Mouse (Mus musculus) testis, adult 2 months (tissue): ENCODE measurements around the gene Cpt1c. TPM values are rescaled to one million over a fixed set of nuclear protein-coding genes. Genes with fewer than 3 reads are reported as not detected.
"Not testable (repeated sequence)": the region's sequence is repeated elsewhere in the genome, so short reads cannot be mapped to it uniquely, and the experiment has no call there.

Source experiments
- H3K27ac ChIP-seq: fragments of 200-500 bp; 2 replicates; pipeline ENCODE4 v1.5.1; 2012; ENCODE audit warnings: low read depth, low read length; ENCODE audit not compliant: control insufficient read depth, insufficient read depth
- H3K27me3 ChIP-seq: fragments of 200-500 bp; 2 replicates; pipeline ENCODE4 v1.6.1; 2012; ENCODE audit warnings: mild to moderate bottlenecking, low read length, moderate library complexity; ENCODE audit not compliant: control insufficient read depth, insufficient read depth
- H3K36me3 ChIP-seq: fragments of 200-500 bp; 2 replicates; pipeline ENCODE4 v1.6.1; 2012; ENCODE audit warnings: mild to moderate bottlenecking, low read length; ENCODE audit not compliant: control insufficient read depth, insufficient read depth
- H3K4me1 ChIP-seq: fragments of 200-500 bp; 2 replicates; pipeline ENCODE4 v1.6.1; 2012; ENCODE audit warnings: low read length; ENCODE audit not compliant: control insufficient read depth, insufficient read depth
- H3K4me3 ChIP-seq: fragments of 200-500 bp; 2 replicates; pipeline ENCODE4 v1.5.1; 2012; ENCODE audit warnings: low read depth, mild to moderate bottlenecking, low read length, moderate library complexity, mixed read lengths; ENCODE audit not compliant: control insufficient read depth
- CTCF ChIP-seq: fragments of 200-500 bp; IDR thresholded peaks from 2 replicates; pipeline ENCODE4 v1.5.1; 2012; ENCODE audit warnings: low read depth, mild to moderate bottlenecking, inconsistent platforms, low read length, moderate library complexity; ENCODE audit not compliant: control insufficient read depth, insufficient read depth, insufficient replicate concordance
- POLR2A ChIP-seq: fragments of 200-500 bp; IDR thresholded peaks from 2 replicates; pipeline ENCODE4 v1.6.1; 2012; ENCODE audit warnings: low read depth, mild to moderate bottlenecking, inconsistent platforms, low read length, moderate library complexity; ENCODE audit not compliant: control insufficient read depth
- polyA plus RNA-seq: library from polyadenylated mRNA; depleted of rRNA; stranded (reverse); fragments of >200 nt; gene quantifications from 2 replicates; pipeline ENCODE4 v1.2.3, GENCODE M21; 2012; rRNA removed

Cpt1c gene
- polyA plus RNA-seq = 137 and 148 TPM in 2 replicates

DNA sequence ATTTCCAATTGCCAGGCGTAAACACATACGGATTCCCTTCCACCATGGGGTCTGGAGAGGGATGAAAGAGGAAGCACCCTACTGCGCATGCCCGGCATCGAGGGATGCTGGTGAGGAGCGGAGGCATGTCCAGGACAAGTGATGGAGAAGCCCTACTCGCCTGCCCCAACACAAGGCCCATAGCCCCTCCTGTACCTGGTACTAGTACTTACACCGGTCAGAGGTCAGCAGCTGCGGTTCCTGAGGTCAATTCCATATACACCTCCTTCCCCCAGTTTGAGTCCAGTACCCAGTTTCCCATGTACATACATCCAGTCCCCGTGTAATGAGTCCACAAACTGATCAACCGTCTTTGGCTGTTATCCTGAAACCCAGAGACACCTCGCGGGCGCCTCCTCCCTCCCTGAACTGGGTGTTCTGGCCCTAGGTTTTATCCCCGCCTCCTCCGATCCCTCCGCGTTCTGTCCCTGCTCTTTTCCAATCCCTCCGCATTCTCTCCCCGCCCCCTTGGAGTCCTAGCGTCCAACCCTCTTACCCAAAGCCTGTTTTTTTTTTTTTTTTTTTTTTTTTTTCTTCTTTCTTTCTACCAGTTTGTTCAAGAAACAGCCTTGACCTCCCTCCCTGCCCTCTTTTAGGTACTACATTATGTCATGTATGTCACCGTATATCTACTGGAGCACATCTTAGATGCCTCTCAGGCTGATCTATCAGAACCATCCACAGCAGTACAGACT is at the start of gene Cpt1c:
Gene Cpt1c (minus strand): TSS at position 469 of the 734 bp plus-strand sequence.
- Histone ChIP-seq H3K27me3 (no peaks in the 10 kb centered on the region), H3K36me3 (no peaks in the 10 kb centered on the region; the same call in 1 of the 2 replicates), H3K27ac (peak within 1 kb of the TSS; percentile 93), H3K4me3 (peak within 1 kb of the TSS; percentile 84), H3K4me1 (peaks cover 34% of the 10 kb centered on the region)
- no peak for TF ChIP-seq CTCF
- TF ChIP-seq POLR2A = peak; percentile 53; the same call in 1 of the 2 replicates

DNA sequence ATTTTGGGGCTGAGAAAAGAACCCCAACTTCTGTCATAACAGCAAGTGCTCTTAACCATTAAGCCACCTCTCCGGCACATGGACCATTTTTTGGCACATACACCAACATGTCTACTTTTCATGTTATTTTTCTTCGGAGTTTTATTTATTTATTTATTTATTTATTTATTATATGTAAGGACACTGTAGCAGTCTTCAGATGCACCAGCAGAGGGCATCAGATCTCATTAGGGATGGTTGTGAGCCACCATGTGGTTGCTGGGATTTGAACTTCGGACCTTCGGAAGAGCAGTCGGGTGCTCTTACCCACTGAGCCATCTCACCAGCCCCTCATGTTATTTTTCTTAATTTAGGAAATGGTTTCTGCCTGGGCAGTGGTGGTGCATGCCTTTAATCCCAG is 49.1 kb upstream of the Cpt1c start:
- not testable (repeated sequence) for H3K36me3 ChIP-seq, H3K4me3 ChIP-seq, H3K4me1 ChIP-seq, H3K27ac ChIP-seq, H3K27me3 ChIP-seq

DNA sequence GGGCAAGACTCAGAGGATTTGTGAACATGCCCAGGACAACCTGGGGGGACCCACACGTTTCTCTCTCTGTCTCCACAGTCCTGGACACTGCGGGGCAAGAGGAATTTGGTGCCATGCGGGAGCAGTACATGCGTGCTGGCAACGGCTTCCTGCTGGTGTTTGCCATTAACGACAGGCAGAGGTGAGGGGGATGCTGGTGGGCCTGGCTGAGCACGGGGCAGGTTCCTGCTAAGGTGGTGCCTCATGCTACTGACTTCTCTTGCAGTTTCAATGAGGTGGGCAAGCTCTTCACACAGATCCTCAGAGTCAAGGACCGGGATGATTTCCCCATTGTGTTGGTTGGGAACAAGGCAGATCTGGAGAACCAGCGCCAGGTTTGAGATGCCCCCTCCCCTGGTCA is 45.6 kb upstream of the Cpt1c start:
- Histone ChIP-seq H3K27ac (no peak overlapping the region), H3K4me3 (no peak overlapping the region), H3K27me3 (no peaks in the 10 kb centered on the region), H3K4me1 (peaks cover 19% of the 10 kb centered on the region), H3K36me3 (no peaks in the 10 kb centered on the region)
- TF ChIP-seq CTCF (no peak), POLR2A (no peak)

DNA sequence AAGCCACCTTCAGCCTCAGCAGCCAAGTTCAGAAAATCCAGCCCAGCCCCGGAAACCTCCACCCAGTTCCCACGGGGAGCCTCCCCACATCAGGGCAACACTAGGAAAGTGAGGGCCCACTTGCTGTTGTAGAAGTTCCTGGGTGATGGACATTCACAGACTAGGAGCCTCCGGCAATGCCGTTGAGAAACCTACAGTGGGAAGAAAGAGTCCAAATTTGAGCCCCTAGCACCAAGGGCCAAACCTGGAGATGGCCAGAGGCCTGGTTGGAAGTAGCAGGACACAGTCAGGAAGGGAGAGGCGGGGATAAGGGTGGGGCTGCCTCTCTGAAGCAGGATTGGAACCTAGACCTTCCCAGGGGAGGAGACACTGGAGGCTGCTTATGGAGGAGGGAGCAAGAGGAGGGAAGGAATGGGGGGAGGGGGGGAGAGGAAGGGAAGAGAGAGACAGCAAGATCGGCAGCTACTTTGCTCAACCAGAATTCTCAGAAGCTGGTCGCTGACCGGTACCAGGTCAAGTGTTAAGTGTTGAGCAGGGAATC is 44.5 kb upstream of the Cpt1c start:
- Histone ChIP-seq H3K27me3 (no peaks in the 10 kb centered on the region), H3K4me3 (no peak overlapping the region), H3K4me1 (peaks cover 17% of the 10 kb centered on the region), H3K36me3 (no peaks in the 10 kb centered on the region), H3K27ac (no peak overlapping the region)
- TF ChIP-seq CTCF = no peak
- TF ChIP-seq POLR2A = no peak

DNA sequence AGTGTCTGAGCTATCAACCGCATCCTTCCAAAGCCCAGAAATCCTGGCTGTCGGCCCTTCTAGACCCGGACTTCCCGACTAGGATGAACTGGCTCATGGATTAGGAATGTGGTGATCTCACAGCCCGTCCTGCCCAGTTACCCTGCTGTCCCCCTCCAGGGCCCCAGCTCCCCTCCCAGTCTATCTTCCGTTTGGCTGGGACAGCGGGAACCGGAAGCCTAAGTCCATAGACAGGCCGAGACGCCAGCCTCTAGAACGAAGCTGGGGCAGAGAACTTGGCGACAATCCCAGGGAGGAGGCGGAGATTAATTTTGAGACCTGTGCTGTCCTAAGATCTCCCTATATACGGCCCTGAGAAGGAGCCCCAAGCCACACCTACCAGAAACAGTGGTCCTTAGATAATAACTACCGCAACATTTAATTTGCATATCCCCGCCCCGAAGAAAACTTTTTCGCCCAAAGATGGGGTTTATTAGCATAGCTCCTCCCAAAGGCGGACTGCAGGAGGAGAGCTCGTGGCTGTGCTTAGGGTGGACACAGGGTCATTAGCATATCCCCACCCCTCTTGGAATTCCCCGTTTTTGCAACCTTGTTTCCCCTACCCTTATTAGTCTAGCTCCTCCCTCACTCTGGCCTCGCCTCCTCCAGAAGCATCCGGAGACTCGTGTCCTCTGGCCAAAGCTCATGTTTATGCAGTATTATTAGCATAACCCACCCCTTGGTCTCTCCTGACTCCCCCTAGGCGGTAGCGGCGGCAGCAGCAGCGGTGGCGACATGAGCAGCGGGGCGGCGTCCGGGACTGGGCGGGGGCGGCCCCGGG is 42.8 kb upstream of the Cpt1c start, which contains the start of gene Rras:
Gene Rras (plus strand): TSS at position 720 of the 820 bp plus-strand sequence.
- Histone ChIP-seq H3K4me3 (peak within 1 kb of the TSS; percentile 64), H3K36me3 (no peaks in the 10 kb centered on the region), H3K27ac (peak within 1 kb of the TSS; percentile 71), H3K27me3 (no peaks in the 10 kb centered on the region), H3K4me1 (peaks cover 17% of the 10 kb centered on the region)
- peak; percentile 61 for TF ChIP-seq POLR2A
- no peak for TF ChIP-seq CTCF

DNA sequence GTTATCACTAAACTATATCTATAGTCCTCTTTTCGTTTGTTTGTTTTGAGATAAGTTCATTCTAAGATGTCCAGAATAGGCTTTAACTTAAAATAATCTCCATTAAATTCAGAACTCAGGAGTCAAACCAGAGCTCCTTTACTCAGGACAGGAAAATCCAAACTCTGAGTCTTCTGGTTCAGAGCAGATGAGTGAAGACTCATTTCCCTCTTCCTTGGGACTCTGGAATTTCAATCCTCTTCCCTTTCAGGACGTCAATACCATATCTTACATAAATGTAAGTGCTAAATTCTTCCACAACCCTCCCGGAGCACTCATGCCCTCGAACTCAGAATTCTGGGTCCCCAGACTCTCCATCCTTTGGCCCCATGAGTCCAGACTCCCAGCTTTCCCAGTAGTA is 42.1 kb upstream of the Cpt1c start:
- peaks cover 17% of the 10 kb centered on the region for H3K4me1 ChIP-seq
- no peaks in the 10 kb centered on the region for H3K27me3 ChIP-seq
- TF ChIP-seq POLR2A = no peak
- no peak for TF ChIP-seq CTCF
- H3K4me3 ChIP-seq = peak overlapping the region; percentile 64
- peak overlapping the region; percentile 71 for H3K27ac ChIP-seq
- no peaks in the 10 kb centered on the region for H3K36me3 ChIP-seq

DNA sequence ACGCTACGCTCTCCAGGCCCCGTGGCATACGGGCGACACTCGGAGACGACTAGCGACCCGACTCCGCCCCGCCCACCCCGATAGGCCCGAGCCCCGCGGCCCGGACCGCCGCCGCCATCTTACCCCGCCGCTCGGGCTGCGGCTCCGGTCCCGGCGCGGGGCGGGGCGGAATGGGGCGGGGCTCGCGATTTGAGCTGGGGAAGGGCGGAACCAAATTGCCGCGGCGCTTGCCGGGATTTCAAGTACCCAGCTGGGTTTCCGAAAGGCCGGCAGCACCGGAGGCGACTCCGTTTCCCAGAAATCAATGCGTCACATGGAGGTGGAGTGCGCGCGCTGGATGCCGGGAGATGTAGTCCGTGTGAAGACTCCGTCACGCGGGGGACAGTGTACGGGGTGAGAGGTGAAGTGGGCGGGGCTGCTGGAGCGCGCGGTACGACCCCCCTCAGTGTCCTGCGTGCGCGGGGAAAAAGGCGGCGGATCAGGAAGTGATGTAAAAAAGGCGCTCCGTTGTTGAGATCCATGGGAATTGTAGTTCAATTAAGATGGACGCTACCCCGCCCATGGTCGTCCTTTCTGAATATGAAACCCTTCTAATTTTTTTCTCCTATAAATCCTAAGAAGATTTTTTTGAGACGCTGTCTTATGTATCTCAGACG is 41.4 kb upstream of the Cpt1c start, which contains the start of gene Scaf1:
Gene Scaf1 (minus strand): TSS at position 407 of the 656 bp plus-strand sequence.
- Histone ChIP-seq H3K4me3 (peak within 1 kb of the TSS; percentile 86), H3K27ac (peak within 1 kb of the TSS; percentile 76), H3K27me3 (no peaks in the 10 kb centered on the region), H3K36me3 (no peaks in the 10 kb centered on the region), H3K4me1 (peaks cover 17% of the 10 kb centered on the region)
- TF ChIP-seq CTCF (no peak), POLR2A (peak; percentile 36; the same call in 1 of the 2 replicates)
